Mouse (Mus musculus) liver, postnatal 0 days (tissue): ENCODE data around the gene Zfp790. TPM values are rescaled to one million over a fixed set of nuclear protein-coding genes. Genes with fewer than 3 reads are reported as not detected.
A peak's percentile ranks its signal among the peaks of the same experiment; 100 is the strongest.

Experiments
- ATAC-seq: fragments of 200-750 bp; cut with Nextera tagmentation; 2 replicates; pipeline ENCODE4 v1.8.0; 2017; ENCODE audit warnings: mild to moderate bottlenecking, moderate library complexity
- DNase-seq: peaks from one replicate; pipeline ENCODE4 v3.0.0-alpha.2; 2016
- H3K27ac ChIP-seq: fragments of 300-500 bp; sonication (generic); 2 replicates; pipeline ENCODE4 v1.5.1; 2014; ENCODE audit warnings: antibody characterized with exemption, moderate library complexity, mild to moderate bottlenecking, low read depth
- H3K27me3 ChIP-seq: fragments of 300-500 bp; sonication (generic); 2 replicates; pipeline ENCODE4 v1.6.1; 2014; ENCODE audit warnings: low read length, control low read depth, mixed read lengths; ENCODE audit not compliant: insufficient read depth
- H3K36me3 ChIP-seq: fragments of 300-500 bp; sonication (generic); replicated peaks from 2 replicates; pipeline ENCODE4 v1.6.1; 2014; ENCODE audit warnings: mild to moderate bottlenecking, control low read depth, low read length, moderate library complexity, mixed read lengths; ENCODE audit not compliant: insufficient read depth
- H3K4me1 ChIP-seq: fragments of 300-500 bp; sonication (generic); 2 replicates; pipeline ENCODE4 v1.6.1; 2014; ENCODE audit warnings: antibody characterized with exemption, mild to moderate bottlenecking, control low read depth; ENCODE audit not compliant: insufficient read depth
- H3K4me2 ChIP-seq: fragments of 300-500 bp; sonication (generic); 2 replicates; pipeline ENCODE4 v1.6.1; 2014; ENCODE audit warnings: low read depth, mild to moderate bottlenecking, low read length, moderate library complexity, mixed read lengths
- H3K4me3 ChIP-seq: fragments of 300-500 bp; sonication (generic); 2 replicates; pipeline ENCODE4 v1.5.1; 2014; ENCODE audit warnings: low read depth, low read length
- H3K9ac ChIP-seq: fragments of 300-500 bp; sonication (generic); replicated peaks from 2 replicates; pipeline ENCODE4 v1.6.1; 2014; ENCODE audit warnings: mild to moderate bottlenecking, moderate library complexity
- H3K9me3 ChIP-seq: fragments of 300-500 bp; sonication (generic); 2 replicates; pipeline ENCODE4 v1.6.1; 2016; ENCODE audit warnings: mild to moderate bottlenecking, control low read depth, low read length, mixed read lengths
- CTCF ChIP-seq: sonication (generic); IDR thresholded peaks from 2 replicates; pipeline ENCODE4 v1.5.1; 2016; ENCODE audit warnings: antibody characterized with exemption, low read depth
- EP300 ChIP-seq: IDR thresholded peaks from 2 replicates; pipeline ENCODE4 v1.6.1; 2016; ENCODE audit warnings: antibody characterized with exemption, low read depth, mild to moderate bottlenecking
- WGBS: fragments of 180-500 bp; shearing (Covaris S2); extraction: QIAGEN DNeasy Blood & Tissue Kit; methylation state at CpG from one replicate; pipeline ENCODE4 v1.1.7; 2014; ENCODE audit not compliant: insufficient replicate concordance; 5-methylcytosine and 5-hydroxymethylcytosine counted together
- polyA plus RNA-seq: library from polyadenylated mRNA; unstranded; fragments of >200 nt; fragmentation: Nextera tagmentation; extraction: Ambion mirVana; gene quantifications from 2 replicates; pipeline ENCODE4 v1.2.1, GENCODE M21; 2015

Zfp790 gene
- polyA plus RNA-seq, 1 experiment from 2014 or later = 2.5 TPM

DNA sequence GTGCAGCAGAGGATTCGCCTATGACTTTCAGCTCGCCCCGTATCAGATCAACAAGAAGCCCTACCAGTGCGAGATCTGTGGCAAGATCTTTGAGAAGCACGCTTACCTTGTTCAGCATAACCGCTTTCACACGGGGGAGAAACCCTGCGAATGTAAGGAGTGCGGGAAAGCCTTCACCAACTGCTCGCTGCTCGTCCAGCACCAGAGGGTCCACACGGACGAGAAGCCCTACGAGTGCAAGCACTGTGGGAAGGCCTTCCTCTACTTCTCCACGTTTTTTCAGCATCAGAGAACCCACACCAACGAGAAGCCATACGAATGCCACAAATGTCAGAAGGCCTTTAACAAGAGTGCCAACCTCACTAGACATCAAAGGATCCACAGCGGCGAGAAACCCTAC, 39.3 kb upstream of the Zfp790 start:
- Histone ChIP-seq H3K27me3 (no peaks in the 10 kb centered on the region), H3K36me3 (peaks cover 59% of the 10 kb centered on the region), H3K4me3 (no peak overlapping the region), H3K4me2 (no peak overlapping the region), H3K9ac (no peak overlapping the region), H3K9me3 (peaks cover 9% of the 10 kb centered on the region), H3K27ac (no peak overlapping the region), H3K4me1 (no peaks in the 10 kb centered on the region)
- 94% methylated on average over 19 of the region's 19 CpGs for WGBS
- no peak for ATAC-seq
- TF ChIP-seq EP300 (no peak), CTCF (no peak)
- DNase-seq = peak; percentile 7

DNA sequence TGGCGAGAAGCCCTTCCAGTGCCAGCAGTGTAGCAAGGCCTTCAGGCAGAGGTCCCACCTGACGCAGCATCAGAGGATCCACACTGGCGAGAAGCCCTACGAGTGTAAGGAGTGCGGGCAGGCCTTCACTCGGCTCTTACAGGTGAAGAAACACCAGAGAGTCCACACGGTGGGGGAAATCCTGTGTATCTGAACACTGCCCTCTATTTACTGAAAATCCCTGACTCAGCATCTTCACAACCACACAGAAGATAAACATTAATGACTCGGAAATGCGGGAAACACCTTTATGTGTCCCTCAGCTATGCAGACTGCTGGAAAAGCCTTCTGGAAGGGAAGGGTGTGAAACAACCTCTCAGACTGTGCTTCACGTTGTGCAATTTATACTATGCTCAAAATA, 38.5 kb upstream of the Zfp790 start:
- H3K9ac ChIP-seq = no peak overlapping the region
- no peaks in the 10 kb centered on the region for H3K27me3 ChIP-seq
- no peak overlapping the region for H3K27ac ChIP-seq
- H3K9me3 ChIP-seq = peaks cover 9% of the 10 kb centered on the region
- no peaks in the 10 kb centered on the region for H3K4me1 ChIP-seq
- DNase-seq (no peak), ATAC-seq (no peak)
- H3K36me3 ChIP-seq = peaks cover 59% of the 10 kb centered on the region
- no peak for TF ChIP-seq CTCF
- TF ChIP-seq EP300 = no peak
- H3K4me2 ChIP-seq = no peak overlapping the region
- H3K4me3 ChIP-seq = no peak overlapping the region
- WGBS = 92% methylated on average over 10 of the region's 10 CpGs

DNA sequence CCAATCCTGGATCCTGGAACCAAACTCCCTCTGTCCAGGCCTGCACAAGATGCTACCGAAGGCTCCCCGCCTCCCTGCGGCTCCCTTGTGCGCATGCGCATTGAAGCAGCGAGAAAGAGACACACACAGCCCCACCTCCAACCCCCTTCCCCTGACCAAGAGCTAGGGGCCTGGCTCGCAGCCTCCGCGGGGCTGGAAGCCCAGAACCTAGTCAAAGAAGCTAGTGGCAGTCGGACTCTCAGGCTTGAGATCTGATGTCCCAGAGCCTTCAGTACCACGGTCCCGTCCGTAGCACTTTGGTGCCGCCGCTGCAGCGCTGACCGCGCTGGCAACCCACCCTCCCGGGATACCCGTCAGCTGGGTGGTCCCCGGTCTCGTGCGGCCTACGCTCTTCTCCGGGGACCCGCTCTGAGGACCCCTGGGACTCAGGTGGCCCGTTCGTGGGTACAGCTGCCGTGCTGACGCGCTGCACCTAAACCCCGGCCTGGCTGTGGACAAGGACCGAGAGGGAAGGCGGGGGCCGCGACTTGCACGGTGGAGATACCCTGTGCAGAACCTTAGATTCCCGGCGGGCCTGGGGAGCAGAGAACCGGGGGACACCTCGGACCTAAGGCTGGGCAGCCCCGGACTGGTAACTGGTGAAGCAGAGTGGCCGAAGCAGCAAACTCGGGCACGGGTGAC, 31.9 kb upstream of the Zfp790 start, which contains the start of gene Zfp30:
Gene Zfp30, plus strand, starts transcription at position 128 of the 681 bp plus-strand sequence.
- 1% methylated on average over 45 of the region's 45 CpGs for WGBS
- peak within 1 kb of the TSS; percentile 77 for H3K9ac ChIP-seq
- DNase-seq (peak; percentile 83), ATAC-seq (peak; percentile 93)
- peak within 1 kb of the TSS; percentile 37 for H3K27ac ChIP-seq
- TF ChIP-seq EP300 (no peak), CTCF (no peak)
- no peaks in the 10 kb centered on the region for H3K27me3 ChIP-seq
- no peaks in the 10 kb centered on the region for H3K9me3 ChIP-seq
- H3K4me2 ChIP-seq = peak within 1 kb of the TSS; percentile 95
- H3K4me1 ChIP-seq = peaks cover 7% of the 10 kb centered on the region; the same call in 1 of the 2 replicates
- H3K4me3 ChIP-seq = peak within 1 kb of the TSS; percentile 78
- H3K36me3 ChIP-seq = peaks cover 5% of the 10 kb centered on the region; the same call in 1 of the 2 replicates

DNA sequence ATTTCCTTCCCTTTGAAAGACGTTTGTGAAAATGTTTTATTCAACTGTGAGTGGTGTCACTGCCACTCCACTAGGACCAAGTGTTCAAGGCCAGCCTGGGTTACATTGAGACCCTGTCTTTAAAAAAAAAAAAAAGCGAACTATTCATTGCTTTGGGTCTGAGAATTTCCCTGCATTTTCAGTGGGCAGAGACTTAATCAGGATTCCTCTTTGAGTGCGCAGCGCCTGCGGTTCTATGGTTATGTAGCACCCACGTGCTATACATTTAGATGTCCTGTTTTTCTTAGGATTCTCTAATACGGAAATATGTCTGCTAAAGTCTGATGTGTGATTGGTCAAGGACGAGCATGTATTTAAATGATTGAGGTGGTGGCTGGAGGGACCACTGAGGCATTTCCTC, 30.9 kb upstream of the Zfp790 start:
- TF ChIP-seq CTCF (no peak), EP300 (no peak)
- no peak overlapping the region for H3K4me3 ChIP-seq

DNA sequence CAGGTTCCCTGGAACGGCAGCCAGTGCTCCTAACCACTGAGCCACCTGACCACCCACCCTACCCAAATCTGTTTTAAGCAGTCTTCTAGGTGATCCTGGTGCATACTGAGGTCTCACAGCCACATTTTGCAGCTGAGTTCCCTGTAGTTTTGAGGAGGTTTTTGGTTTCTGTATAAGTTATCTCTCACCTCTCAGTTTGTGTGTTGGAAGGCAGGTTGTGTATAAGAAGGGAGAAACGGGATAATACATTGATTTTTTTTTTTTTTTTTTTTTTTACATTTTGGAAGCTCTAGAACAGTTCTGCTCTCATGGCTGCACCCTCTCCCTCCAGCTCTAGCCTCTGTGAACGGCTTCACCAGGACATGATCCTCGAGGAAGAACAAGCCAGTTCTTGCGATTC, 30.0 kb upstream of the Zfp790 start:
- no peak for TF ChIP-seq CTCF
- TF ChIP-seq EP300 = no peak
- no peaks in the 10 kb centered on the region for H3K27me3 ChIP-seq
- no peaks in the 10 kb centered on the region for H3K9me3 ChIP-seq
- no peak overlapping the region for H3K9ac ChIP-seq
- no peak overlapping the region for H3K4me3 ChIP-seq
- DNase-seq = no peak
- H3K4me1 ChIP-seq = peaks cover 7% of the 10 kb centered on the region; the same call in 1 of the 2 replicates
- 0 out of 2 replicates have a peak, but pooled peaks cover 7% of the 10 kb centered on the region for H3K36me3 ChIP-seq
- WGBS = 78% methylated on average over 5 of the region's 5 CpGs
- H3K4me2 ChIP-seq = 0 out of 2 replicates have a peak overlapping the region, but pooled peaks have one; percentile 6
- no peak overlapping the region for H3K27ac ChIP-seq
- ATAC-seq = no peak

More for the DNA sequence above, 30.9 kb upstream of the Zfp790 start:
- Histone ChIP-seq H3K27ac (no peak overlapping the region), H3K9ac (no peak overlapping the region), H3K9me3 (no peaks in the 10 kb centered on the region), H3K36me3 (0 out of 2 replicates have a peak, but pooled peaks cover 7% of the 10 kb centered on the region), H3K27me3 (no peaks in the 10 kb centered on the region), H3K4me1 (peaks cover 7% of the 10 kb centered on the region; the same call in 1 of the 2 replicates), H3K4me2 (peak overlapping the region; percentile 95; the same call in 1 of the 2 replicates)
- WGBS = 70% methylated on average over 8 of the region's 8 CpGs
- ATAC-seq (no peak), DNase-seq (no peak)

DNA sequence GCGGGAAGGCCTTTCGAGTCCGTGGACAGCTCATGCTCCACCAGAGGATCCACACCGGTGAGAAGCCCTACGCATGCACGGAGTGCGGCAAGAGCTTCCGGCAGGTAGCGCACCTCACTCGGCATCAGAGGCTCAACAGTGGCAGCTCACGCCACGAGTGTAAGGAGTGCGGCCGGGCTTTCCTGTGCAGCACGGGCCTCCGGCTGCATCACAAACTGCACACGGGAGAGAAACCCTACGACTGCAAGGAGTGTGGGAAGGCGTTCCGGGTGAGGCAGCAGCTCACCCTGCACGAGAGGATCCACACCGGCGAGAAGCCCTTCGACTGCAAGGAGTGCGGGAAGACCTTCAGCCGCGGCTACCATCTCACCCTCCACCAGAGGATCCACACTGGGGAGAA, 23.0 kb upstream of the Zfp790 start:
- TF ChIP-seq EP300 (no peak), CTCF (no peak)
- Histone ChIP-seq H3K36me3 (peaks cover 13% of the 10 kb centered on the region; the same call in 1 of the 2 replicates), H3K9me3 (peaks cover 8% of the 10 kb centered on the region), H3K4me3 (no peak overlapping the region), H3K4me1 (no peaks in the 10 kb centered on the region), H3K27me3 (no peaks in the 10 kb centered on the region), H3K27ac (no peak overlapping the region), H3K9ac (no peak overlapping the region), H3K4me2 (no peak overlapping the region)
- ATAC-seq (no peak), DNase-seq (no peak)
- 43% methylated on average over 27 of the region's 27 CpGs for WGBS
